Mouse (Mus musculus): ENCODE results near the gene Gm29423.
"Not testable (repeated sequence)": the region's sequence is repeated elsewhere in the genome, so short reads cannot be mapped to it uniquely, and the experiment has no call there.

Gm29423 gene

DNA sequence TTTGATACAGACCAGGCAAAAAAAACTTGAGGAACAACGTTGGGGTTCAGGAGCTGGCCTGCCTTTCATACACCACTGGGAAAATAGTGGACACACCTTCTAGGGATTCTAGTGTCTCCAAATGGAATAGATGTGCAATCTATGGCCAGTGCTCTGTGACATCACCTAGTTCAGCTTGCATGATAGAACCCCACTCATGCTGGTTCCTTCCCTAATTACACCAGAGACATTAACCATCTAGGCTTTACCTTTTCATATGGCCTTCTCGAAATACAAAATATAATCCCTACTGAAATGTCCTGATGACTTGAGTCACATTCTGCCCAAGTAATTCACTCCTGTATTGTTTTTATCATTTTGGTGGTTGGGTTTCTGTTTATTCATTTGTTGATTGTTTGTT lies at the start of gene Gm29423, which contains the start of gene Gm29644:
Gene Gm29423, minus strand, starts transcription at position 101 of the 400 bp plus-strand sequence.
Gene Gm29644, minus strand, starts transcription at position 157 of the 400 bp plus-strand sequence.
- CTCF ChIA-PET, POLR2A ChIA-PET: not testable (repeated sequence)

DNA sequence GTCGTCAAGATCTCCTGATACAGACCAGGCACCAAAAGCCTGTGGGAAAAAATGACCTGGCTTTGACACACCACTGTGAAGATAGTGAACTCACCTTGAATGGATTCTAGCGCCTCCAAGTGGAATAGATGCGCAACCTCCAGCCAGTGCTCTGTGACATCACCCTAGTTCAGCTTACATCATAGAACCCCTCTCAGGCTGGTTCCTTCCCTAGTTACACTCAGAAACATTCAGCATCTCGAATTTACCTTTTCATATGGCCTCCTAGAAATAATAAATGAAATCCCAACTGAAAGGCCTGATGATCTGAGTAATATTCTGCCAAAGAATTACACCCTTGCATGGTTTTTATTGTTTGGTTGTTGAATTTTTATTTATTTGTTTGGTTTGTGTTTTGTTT lies 29.5 kb downstream of the Gm29423 start, which contains the start of gene Gm21118:
Gene Gm21118, minus strand, starts transcription at position 101 of the 400 bp plus-strand sequence.
- CTCF ChIA-PET, POLR2A ChIA-PET: not testable (repeated sequence)
